Mouse (Mus musculus) heart, postnatal 0 days (tissue): Measurements from ENCODE around the gene Ccr8.

ENCODE experiments used
- CTCF ChIP-seq: IDR thresholded peaks from 2 replicates; pipeline ENCODE4 v1.5.1; 2016; ENCODE audit warnings: antibody characterized with exemption, control low read depth, low read depth
- EP300 ChIP-seq: IDR thresholded peaks from 2 replicates; pipeline ENCODE4 v1.6.1; 2016; ENCODE audit warnings: antibody characterized with exemption, low read depth

DNA sequence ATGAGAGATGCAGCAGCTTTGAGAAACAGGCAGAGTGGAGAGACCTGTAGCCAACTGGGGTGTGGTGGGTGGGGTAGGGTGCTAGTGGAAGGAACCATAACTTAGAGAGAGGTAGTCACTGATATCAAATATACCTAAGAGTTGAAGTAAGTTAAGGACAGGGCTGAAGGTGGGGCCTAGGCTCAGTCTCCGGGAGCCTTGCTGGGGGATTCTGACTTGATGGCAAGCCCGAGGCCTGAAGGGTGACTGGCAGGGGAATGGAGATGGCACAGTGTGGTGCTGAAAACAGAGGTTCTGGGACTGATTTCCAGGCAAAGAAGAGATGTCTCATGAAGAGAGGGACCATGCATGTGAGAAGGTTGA lies 22.9 kb downstream of the Ccr8 start:
- TF ChIP-seq CTCF (no peak), EP300 (no peak)
